Mouse (Mus musculus) layer of hippocampus, postnatal 10 days (tissue): Measurements from ENCODE around the gene Tgtp1. TPM values are rescaled to one million over a fixed set of nuclear protein-coding genes. Genes with fewer than 3 reads are reported as not detected.
"Not testable (repeated sequence)": the region's sequence is repeated elsewhere in the genome, so short reads cannot be mapped to it uniquely, and the experiment has no call there.

Experiments used
- DNase-seq, 2 experiments: peaks; one replicate each; pipeline ENCODE4 v3.0.0; 2021; ENCODE audit warnings: low spot score in 2 of 2
- long read RNA-seq: library from polyadenylated mRNA; stranded (forward); transcript quantifications from one replicate; pipeline ENCODE4 v2.0.0, GENCODE M21; 2023
- total RNA-seq, 2 experiments: library from RNA; stranded (reverse); gene quantifications; 2 replicates each; pipeline ENCODE4 v1.2.3; 2021

Tgtp1 gene
- total RNA-seq = not detected
- long read RNA-seq, partial matches to known transcripts = 0 of 1 reads
- long read RNA-seq, other reads (novel, unspliced or antisense) = 0 of 1 reads

DNA sequence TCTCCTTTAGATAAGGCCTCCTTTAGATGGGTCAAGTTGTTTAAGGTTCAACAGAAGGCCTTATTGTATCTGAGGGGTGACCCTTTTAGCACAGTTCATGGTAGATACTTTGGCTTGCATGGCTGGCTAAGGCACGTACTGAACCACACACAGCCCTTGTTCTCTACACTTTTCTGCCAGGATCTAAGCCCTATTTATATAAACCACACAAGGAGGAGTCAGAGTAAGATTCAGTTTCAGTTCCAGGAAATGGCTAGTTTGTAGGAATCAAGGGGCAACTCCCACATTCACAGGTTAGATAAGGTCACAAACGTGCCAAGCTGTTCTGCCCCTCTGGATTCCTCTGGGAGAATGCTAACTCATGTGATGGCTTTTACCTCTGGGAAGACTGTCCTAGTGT lies at the start of gene Tgtp1:
Tgtp1 (minus strand) TSS at position 155 of the 400 bp plus-strand sequence.
- not testable (repeated sequence) for DNase-seq

DNA sequence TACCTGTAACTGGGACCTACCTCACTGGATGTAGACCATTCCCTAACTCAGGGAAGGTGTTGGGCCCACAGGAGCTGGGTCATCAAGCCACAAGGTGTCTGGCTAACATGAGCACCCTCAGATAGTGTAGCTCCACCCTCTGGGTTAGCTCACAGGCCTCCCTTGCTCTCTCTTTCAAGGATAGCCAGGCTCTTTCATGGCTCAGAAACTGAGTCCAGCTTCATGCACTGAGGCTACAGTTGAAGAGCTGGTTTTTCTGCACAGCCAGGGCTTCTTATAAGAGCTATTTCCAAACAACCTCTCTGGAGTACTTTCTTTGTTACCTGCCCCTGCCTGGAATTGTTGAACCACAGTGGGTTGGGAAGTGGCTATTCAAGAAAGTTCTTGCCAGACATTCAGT lies 18.1 kb upstream of the Tgtp1 start:
- DNase-seq = not testable (repeated sequence)

- not testable (repeated sequence) for DNase-seq
Observed at GRCm38 (mm10) chr11:49006785-49007184, 12.8 kb upstream of the Tgtp1 start.

DNA sequence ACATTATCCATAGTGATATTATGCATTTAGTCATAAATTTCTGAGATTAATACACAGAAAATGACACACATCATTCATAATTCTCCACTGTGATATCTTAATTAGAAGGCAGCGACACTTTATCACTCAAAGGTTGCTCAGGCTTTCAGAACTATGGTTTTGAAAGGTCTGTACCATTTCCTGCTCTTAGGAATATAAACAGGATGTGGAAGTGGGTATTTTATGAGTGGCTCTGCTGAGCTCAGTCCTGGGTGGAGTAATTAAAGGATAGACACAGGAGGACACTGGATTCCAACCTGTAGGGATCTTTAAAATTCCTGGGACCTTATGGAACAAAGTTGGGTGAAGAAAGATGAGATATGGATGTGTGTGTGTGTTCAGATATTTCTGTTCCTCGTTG lies 12.3 kb upstream of the Tgtp1 start:
- DNase-seq = not testable (repeated sequence)

- DNase-seq = not testable (repeated sequence)
Observed at GRCm38 (mm10) chr11:49000411-49000810, 6.4 kb upstream of the Tgtp1 start.

DNA sequence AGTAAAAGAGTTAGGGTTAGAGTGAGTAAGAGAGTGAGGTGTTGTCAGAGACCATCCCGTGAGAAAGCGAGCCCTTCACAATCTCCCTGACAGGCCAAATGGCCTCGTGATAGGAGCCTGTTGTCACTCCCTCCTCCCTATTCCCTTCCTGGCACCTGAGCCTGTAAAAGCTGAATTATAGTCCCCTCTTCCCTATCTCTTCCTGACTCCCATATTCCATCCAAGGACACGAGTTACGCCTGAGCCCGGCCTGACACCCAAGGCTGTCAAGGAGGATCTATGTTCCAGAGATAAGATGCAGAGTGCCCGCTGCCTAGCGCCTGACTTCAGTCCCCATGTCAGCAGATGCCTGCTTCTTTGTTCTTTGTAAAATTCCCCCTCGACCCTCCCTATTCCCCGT lies 676 bp downstream of the Tgtp1 start:
- DNase-seq = not testable (repeated sequence)

GRCm38 (mm10) chr11:48991740-48992520 lies 2.0 kb downstream of the Tgtp1 start, which contains the start of gene Gm12185:
Gene Gm12185, minus strand, starts transcription at chr11:48992226.
- not testable (repeated sequence) for DNase-seq

GRCm38 (mm10) chr11:48989981-48990380 lies 4.0 kb downstream of the Tgtp1 start:
- not testable (repeated sequence) for DNase-seq

DNA sequence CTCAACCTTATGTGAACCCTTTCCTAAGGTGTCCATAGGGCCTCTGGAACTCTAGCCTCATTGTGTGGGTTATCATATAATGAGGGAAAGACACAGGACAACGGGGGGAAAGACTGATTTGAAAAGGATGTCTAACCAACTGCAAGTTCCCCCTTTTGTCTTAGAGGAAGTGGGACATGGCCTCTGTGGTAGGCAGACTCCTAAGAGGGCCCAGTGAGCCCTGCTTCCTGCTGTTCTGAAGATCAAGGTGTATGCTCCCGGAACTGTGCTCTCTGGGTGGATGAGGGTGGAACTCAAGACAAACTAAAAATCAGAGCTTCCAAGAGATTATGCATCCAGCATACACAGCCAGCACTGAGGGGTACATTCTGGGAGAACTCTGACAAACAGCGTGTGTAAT lies 5.8 kb downstream of the Tgtp1 start:
- not testable (repeated sequence) for DNase-seq

DNA sequence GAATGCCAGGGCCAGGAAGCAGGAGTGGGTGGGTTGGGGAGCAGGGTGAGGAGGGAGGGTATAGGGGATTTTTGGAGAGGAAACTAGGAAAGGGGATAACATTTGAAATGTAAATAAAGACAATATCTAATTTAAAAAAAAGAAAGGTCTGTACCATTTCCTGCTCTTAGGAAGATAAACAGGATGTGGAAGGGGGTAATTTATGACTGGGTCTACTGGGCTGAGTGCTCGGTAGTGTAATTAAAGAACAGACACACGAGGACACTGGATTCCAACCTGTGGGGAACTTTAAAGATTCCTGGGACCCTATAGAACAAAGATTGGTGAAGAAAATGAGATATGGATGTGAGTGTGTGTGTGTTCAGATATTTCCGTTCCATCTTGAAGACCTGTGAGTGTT lies 11.1 kb downstream of the Tgtp1 start:
- not testable (repeated sequence) for DNase-seq

DNA sequence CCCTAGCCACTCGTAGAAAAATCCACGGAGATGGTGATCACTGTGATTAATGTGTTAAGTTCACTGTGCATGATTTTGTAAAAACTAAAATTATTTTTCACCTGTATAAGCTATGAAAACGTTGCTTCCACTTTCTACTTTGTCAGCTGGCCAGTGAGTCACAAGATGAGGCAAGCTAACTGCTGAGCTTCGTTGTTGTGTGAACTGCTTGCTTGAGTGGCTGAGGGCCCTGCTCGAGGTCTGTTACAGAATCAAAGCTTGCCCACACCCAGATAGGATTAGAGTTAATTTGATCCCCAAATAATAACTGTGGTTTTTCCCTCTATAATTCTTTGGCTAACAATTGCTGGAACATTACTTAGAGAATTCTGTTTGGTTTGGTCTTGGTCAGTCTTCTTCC lies 13.9 kb downstream of the Tgtp1 start:
- not testable (repeated sequence) for DNase-seq

DNA sequence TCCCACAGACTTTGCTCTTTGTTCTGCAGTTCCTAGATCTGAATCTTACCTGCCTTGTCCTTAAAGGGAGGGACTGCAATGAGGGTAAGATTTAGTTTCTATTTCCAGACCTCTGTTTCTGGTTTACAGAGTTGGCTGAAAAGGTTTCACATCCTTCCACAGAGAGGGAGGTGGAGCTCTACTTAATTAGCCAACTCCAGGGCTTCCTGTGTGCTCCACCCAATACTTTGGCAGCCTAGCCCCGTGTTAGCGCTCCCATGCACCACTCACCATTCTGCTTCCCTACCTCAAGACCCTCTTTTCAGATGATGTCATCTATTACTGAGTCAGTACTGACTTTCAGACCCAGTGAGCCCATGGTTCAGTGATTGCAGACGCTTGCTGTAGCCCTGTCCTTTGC lies 14.7 kb downstream of the Tgtp1 start, which contains the start of gene 9930111J21Rik1:
9930111J21Rik1 (minus strand) TSS at position 148 of the 400 bp plus-strand sequence.
- DNase-seq = not testable (repeated sequence)

GRCm38 (mm10) chr11:48978240-48978939 lies 15.6 kb downstream of the Tgtp1 start, which contains the start of gene Olfr56:
Gene Olfr56, plus strand, starts transcription at chr11:48978889.
- not testable (repeated sequence) for DNase-seq

DNA sequence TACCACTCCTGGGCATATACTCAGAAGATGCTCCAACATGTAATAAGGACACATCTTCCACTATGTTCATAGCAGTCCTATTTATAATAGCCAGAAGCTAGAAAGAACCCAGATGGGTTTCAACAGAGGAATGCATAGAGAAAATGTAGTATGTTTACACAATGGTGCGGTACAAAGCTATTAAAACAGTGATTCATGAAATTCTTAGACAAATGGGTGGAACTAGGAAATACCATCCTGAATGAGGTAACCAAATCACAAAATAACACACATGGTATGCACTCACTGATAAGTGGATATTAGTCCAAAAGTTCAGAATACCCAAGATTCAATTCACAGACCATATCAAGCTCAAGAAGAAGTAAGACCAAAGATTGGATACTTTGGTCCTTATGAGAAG lies 19.3 kb downstream of the Tgtp1 start:
- DNase-seq = not testable (repeated sequence)

DNA sequence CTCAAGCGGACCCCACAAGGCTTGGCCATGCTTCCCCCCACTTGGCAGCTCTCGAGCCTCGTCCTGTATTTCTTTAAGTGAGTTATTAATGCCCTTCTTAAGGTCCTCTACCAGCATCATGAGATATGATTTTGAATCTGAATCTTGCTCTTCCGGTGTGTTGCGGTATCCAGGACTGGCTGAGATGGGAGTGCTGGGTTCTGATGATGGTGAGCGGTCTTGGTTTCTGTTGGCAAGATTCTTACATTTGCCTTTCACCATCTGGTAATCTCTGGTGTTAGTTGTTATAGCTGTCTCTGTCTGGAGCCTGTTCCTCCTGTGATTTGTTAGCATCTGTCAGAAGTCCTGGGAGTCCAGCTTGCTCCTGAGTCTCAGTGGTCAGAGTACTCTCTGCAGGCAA lies 47.9 kb downstream of the Tgtp1 start, which contains the start of gene Psme2b:
Psme2b (minus strand) TSS at position 101 of the 400 bp plus-strand sequence.
- not testable (repeated sequence) for DNase-seq

DNA sequence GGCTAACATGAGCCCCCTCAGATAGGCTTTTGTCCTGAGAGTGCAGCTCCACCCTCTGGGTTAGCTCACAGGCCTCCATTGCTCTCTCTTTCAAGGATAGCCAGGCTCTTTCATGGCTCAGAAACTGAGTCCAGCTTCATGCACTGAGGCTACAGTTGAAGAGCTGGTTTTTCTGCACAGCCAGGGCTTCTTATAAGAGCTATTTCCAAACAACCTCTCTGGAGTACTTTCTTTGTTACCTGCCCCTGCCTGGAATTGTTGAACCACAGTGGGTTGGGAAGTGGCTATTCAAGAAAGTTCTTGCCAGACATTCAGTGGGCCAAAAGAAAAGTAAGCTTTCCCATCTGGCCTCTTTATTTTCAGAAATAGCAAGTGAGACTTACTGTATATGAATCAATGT lies 54.7 kb downstream of the Tgtp1 start:
- not testable (repeated sequence) for DNase-seq

Other genes starting within 250 kb of the Tgtp1 start
- 100 to 1,000 TPM; 336 to 363 TPM for gene Rack1, start 193.8 kb downstream of the Tgtp1 start, total RNA-seq
- gene Trim41, start 176.8 kb downstream of the Tgtp1 start, total RNA-seq = 10 to 100 TPM; 44.1 to 58.1 TPM
- gene Trim7, start 168.0 kb downstream of the Tgtp1 start, total RNA-seq = 1 to 10 TPM; 4.9 to 5.6 TPM
- 1 to 10 TPM in 1 of 2 experiments, under 1 TPM in 1; 0.98 to 1.4 TPM for gene Gm12184, start 167.5 kb downstream of the Tgtp1 start, total RNA-seq
- gene Irgm1, start 122.5 kb downstream of the Tgtp1 start, total RNA-seq = 1 to 10 TPM; 3.3 TPM
- gene Gm5431, start 92.0 kb downstream of the Tgtp1 start, total RNA-seq = under 1 TPM; 0.33 to 0.39 TPM
- gene Psme2b, start 48.0 kb downstream of the Tgtp1 start, total RNA-seq = 1 to 10 TPM in 1 of 2 experiments, under 1 TPM in 1; 0.54 to 1.2 TPM
- gene Olfr56, start 15.3 kb downstream of the Tgtp1 start, total RNA-seq = not detected
- 1 to 10 TPM in 1 of 2 experiments, under 1 TPM in 1; 0.47 to 1.2 TPM for gene 9930111J21Rik1, start 14.8 kb downstream of the Tgtp1 start, total RNA-seq
- gene Gm12185, start 1.9 kb downstream of the Tgtp1 start, total RNA-seq = not detected
- gene 9930111J21Rik2, start 57.1 kb upstream of the Tgtp1 start, total RNA-seq = 1 to 10 TPM in 1 of 2 experiments, under 1 TPM in 1; 0.71 to 1.0 TPM
- under 1 TPM in 1 of 2 experiments, not detected in 1; 0.11 TPM for gene Tgtp2, start 70.0 kb upstream of the Tgtp1 start, total RNA-seq
- gene Ifi47, start 82.4 kb upstream of the Tgtp1 start, total RNA-seq = under 1 TPM; 0.21 to 0.62 TPM
- gene Olfr1396, start 120.7 kb upstream of the Tgtp1 start, total RNA-seq = not detected
- not detected for gene Olfr1395, start 148.1 kb upstream of the Tgtp1 start, total RNA-seq
- not detected for gene Olfr1394, start 160.2 kb upstream of the Tgtp1 start, total RNA-seq
- under 1 TPM; 0.30 to 0.40 TPM for gene Btnl9, start 193.0 kb upstream of the Tgtp1 start, total RNA-seq
- gene Zfp62, start 209.1 kb upstream of the Tgtp1 start, total RNA-seq = 10 to 100 TPM; 33.9 to 36.4 TPM